Mouse (Mus musculus) heart, postnatal 0 days (tissue): ENCODE measurements around the gene Dock4. TPM values are rescaled to one million over a fixed set of nuclear protein-coding genes. Genes with fewer than 3 reads are reported as not detected.

ENCODE experiments used
- ATAC-seq: fragments of 200-750 bp; cut with Nextera tagmentation; 2 replicates; pipeline ENCODE4 v1.8.0; 2017; ENCODE audit warnings: low read depth, moderate number of reproducible peaks, moderate library complexity; ENCODE audit not compliant: insufficient read depth
- DNase-seq: peaks from one replicate; pipeline ENCODE4 v3.0.0-alpha.2; 2016; ENCODE audit warnings: low spot score
- H3K27ac ChIP-seq: fragments of 300-500 bp; sonication (generic); 2 replicates; pipeline ENCODE4 v1.5.1; 2014; ENCODE audit warnings: low read depth, mild to moderate bottlenecking
- H3K27me3 ChIP-seq: fragments of 300-500 bp; sonication (generic); 2 replicates; pipeline ENCODE4 v1.6.1; 2014; ENCODE audit warnings: low read length, mixed read lengths; ENCODE audit not compliant: control insufficient read depth, insufficient read depth
- H3K36me3 ChIP-seq: fragments of 300-500 bp; sonication (generic); replicated peaks from 2 replicates; pipeline ENCODE4 v1.6.1; 2014; ENCODE audit warnings: low read length, mixed read lengths; ENCODE audit not compliant: control insufficient read depth, insufficient read depth
- H3K4me1 ChIP-seq: fragments of 300-500 bp; sonication (generic); 2 replicates; pipeline ENCODE4 v1.6.1; 2014; ENCODE audit warnings: antibody characterized with exemption; ENCODE audit not compliant: control insufficient read depth, insufficient read depth
- H3K4me2 ChIP-seq: fragments of 300-500 bp; sonication (generic); 2 replicates; pipeline ENCODE4 v1.6.1; 2014; ENCODE audit warnings: low read depth, mild to moderate bottlenecking, low read length, moderate library complexity
- H3K4me3 ChIP-seq: fragments of 300-500 bp; sonication (generic); 2 replicates; pipeline ENCODE4 v1.5.1; 2014; ENCODE audit warnings: low read depth, low read length
- H3K9ac ChIP-seq: fragments of 300-500 bp; sonication (generic); replicated peaks from 2 replicates; pipeline ENCODE4 v1.6.1; 2014; ENCODE audit warnings: low read depth, low read length, mixed read lengths
- H3K9me3 ChIP-seq: fragments of 300-500 bp; sonication (generic); replicated peaks from 2 replicates; pipeline ENCODE4 v1.6.1; 2016; ENCODE audit warnings: low read length; ENCODE audit not compliant: control insufficient read depth
- CTCF ChIP-seq: IDR thresholded peaks from 2 replicates; pipeline ENCODE4 v1.5.1; 2016; ENCODE audit warnings: antibody characterized with exemption, control low read depth, low read depth
- EP300 ChIP-seq: IDR thresholded peaks from 2 replicates; pipeline ENCODE4 v1.6.1; 2016; ENCODE audit warnings: antibody characterized with exemption, low read depth
- WGBS: fragments of 180-500 bp; shearing (Covaris S2); extraction: QIAGEN DNeasy Blood & Tissue Kit; methylation state at CpG from one replicate; pipeline ENCODE4 v1.1.7; 2014; 5-methylcytosine and 5-hydroxymethylcytosine counted together
- polyA plus RNA-seq: library from polyadenylated mRNA; unstranded; fragments of >200 nt; fragmentation: Nextera tagmentation; extraction: Ambion mirVana; gene quantifications from 2 replicates; pipeline ENCODE4 v1.2.1, GENCODE M21; 2015
- total RNA-seq: library from RNA; depleted of rRNA; stranded (reverse); fragments of >200 nt; gene quantifications from 2 replicates; pipeline ENCODE4 v1.2.3, GENCODE M21; 2014; ENCODE audit warnings: low replicate concordance

The Dock4 gene
- total and polyA plus RNA-seq, 2 experiments from 2014 or later: 4.2 to 9.2 TPM

DNA sequence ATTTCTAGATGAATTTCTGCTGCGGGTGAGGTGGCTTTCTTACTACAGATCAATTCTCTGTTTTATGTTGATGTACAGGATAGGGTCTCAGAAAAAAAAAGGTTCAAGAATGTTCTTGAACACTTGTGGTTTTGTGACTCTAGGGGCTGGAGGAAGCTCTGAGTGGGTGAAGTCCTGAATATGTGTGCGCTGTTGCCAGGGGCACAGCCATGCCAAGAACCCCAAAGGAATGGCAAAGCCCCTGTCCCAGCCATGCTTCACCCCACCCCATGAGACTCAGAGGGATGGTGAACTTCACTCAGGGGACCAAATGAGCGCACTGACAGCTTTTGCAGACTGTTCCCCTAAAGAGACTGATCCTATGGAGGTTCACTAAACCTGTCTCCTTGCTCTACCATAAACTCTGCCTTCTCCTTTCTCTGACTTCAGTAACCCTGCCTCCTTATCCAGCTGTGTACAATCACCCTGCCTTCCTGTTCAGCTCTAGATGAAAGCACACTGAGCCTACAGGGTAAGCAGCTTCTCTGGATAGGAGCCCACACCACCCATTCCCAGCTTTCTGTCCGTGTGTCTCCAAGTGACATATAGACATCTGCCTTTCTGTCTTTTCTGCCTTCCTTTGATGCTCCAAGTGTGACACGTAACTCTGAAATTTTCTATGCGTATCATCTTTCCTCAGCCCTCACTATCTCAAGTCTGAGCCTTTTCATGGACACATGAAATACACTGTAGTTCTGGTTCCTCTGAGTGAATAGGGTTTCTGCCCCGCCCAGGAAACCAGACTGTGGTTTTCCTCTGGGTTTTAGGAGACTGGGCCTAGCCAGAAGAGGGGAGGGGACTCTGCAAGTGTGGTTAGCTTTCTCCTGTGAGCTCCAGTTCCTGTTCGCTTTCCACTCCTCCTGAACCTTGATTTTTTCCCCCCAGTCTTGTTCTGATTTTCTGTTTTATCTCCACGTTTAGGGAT lies 90.2 kb downstream of the Dock4 start:
- Histone ChIP-seq H3K4me2 (no peak overlapping the region), H3K27me3 (no peaks in the 10 kb centered on the region), H3K9me3 (no peaks in the 10 kb centered on the region), H3K27ac (peak overlapping the region; percentile 41), H3K4me3 (no peak overlapping the region), H3K9ac (no peak overlapping the region), H3K36me3 (no peaks in the 10 kb centered on the region), H3K4me1 (no peaks in the 10 kb centered on the region)
- ATAC-seq (no peak), DNase-seq (no peak)
- TF ChIP-seq CTCF: no peak
- no peak for TF ChIP-seq EP300
- WGBS: 66% methylated on average over 9 of the region's 9 CpGs

DNA sequence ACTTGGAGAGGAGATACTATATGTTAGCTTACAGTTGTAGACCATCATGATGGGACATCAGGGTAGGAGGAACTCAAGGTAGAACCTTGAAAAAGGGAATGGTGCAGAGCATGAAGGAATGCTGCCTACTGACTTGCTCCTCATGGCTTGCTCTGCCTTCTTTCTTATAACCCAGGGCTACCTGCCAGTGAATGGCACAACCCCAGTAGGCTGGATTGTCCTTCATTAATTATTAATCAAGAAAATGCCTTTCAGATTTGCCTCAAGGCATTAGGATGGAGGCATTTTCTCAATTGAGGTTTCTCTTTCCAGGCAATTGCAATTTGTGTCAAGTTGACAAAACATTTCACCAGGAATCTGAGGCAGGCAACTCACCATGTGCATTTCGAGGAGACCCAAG lies 92.1 kb downstream of the Dock4 start:
- no peaks in the 10 kb centered on the region for H3K36me3 ChIP-seq
- no peak for DNase-seq
- no peaks in the 10 kb centered on the region for H3K4me1 ChIP-seq
- no peaks in the 10 kb centered on the region for H3K9me3 ChIP-seq
- 79% methylated on average over 1 of the region's 1 CpGs for WGBS
- no peak overlapping the region for H3K27ac ChIP-seq
- no peak overlapping the region for H3K9ac ChIP-seq
- no peak for TF ChIP-seq EP300
- no peak for TF ChIP-seq CTCF
- no peaks in the 10 kb centered on the region for H3K27me3 ChIP-seq
- no peak overlapping the region for H3K4me3 ChIP-seq
- H3K4me2 ChIP-seq: no peak overlapping the region
- no peak for ATAC-seq

- Histone ChIP-seq H3K4me2 (no peak overlapping the region), H3K27ac (no peak overlapping the region), H3K4me3 (no peak overlapping the region), H3K9ac (no peak overlapping the region), H3K9me3 (no peaks in the 10 kb centered on the region), H3K36me3 (no peaks in the 10 kb centered on the region), H3K27me3 (no peaks in the 10 kb centered on the region), H3K4me1 (no peaks in the 10 kb centered on the region)
- no peak for DNase-seq
- 86% methylated on average over 6 of the region's 6 CpGs for WGBS
- no peak for ATAC-seq
- TF ChIP-seq EP300: no peak
- TF ChIP-seq CTCF: no peak
Measured at GRCm38 (mm10) chr12:40538318-40538717, 92.6 kb downstream of the Dock4 start.

GRCm38 (mm10) chr12:40538780-40539179 lies 93.0 kb downstream of the Dock4 start:
- Histone ChIP-seq H3K27me3 (no peaks in the 10 kb centered on the region), H3K27ac (no peak overlapping the region), H3K9me3 (no peaks in the 10 kb centered on the region), H3K4me3 (no peak overlapping the region), H3K4me2 (no peak overlapping the region), H3K4me1 (no peaks in the 10 kb centered on the region), H3K9ac (no peak overlapping the region), H3K36me3 (no peaks in the 10 kb centered on the region)
- DNase-seq: no peak
- no peak for ATAC-seq
- no peak for TF ChIP-seq EP300
- no peak for TF ChIP-seq CTCF
- WGBS: 86% methylated on average over 6 of the region's 6 CpGs

GRCm38 (mm10) chr12:40544273-40544672 lies 98.5 kb downstream of the Dock4 start:
- TF ChIP-seq EP300: no peak
- no peak for TF ChIP-seq CTCF
- ATAC-seq: no peak
- H3K4me1 ChIP-seq: no peaks in the 10 kb centered on the region
- H3K9ac ChIP-seq: no peak overlapping the region
- no peak overlapping the region for H3K27ac ChIP-seq
- no peaks in the 10 kb centered on the region for H3K36me3 ChIP-seq
- no peak overlapping the region for H3K4me3 ChIP-seq
- H3K9me3 ChIP-seq: no peaks in the 10 kb centered on the region
- DNase-seq: no peak
- H3K4me2 ChIP-seq: no peak overlapping the region
- WGBS: 81% methylated on average over 3 of the region's 3 CpGs
- no peaks in the 10 kb centered on the region for H3K27me3 ChIP-seq

DNA sequence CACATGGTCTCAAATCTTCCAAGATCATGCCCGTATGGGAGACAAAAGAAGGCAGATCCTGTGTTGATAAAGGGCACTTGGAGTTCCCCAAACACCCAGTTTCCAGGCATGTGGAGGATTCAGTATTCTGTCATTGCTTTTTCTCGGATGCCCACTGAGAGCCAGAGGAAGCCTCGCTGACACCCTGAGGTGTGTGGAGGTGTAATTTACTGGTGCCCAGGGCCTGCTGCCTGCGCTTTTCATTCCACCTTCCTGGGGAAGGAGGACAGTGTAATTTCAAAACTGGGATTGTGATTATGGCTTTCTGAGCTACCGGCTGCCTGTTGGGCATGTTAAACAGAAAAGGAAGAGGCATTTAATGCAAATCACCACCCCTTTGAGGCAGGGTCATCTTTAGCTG lies 101.1 kb downstream of the Dock4 start:
- no peak overlapping the region for H3K4me3 ChIP-seq
- TF ChIP-seq EP300: no peak
- TF ChIP-seq CTCF: no peak

More for the DNA sequence above, 101.1 kb downstream of the Dock4 start:
- Histone ChIP-seq H3K4me1 (no peaks in the 10 kb centered on the region), H3K9ac (no peak overlapping the region), H3K27ac (no peak overlapping the region), H3K9me3 (no peaks in the 10 kb centered on the region), H3K4me2 (no peak overlapping the region), H3K27me3 (no peaks in the 10 kb centered on the region), H3K36me3 (no peaks in the 10 kb centered on the region)
- DNase-seq (no peak), ATAC-seq (no peak)
- 62% methylated on average over 5 of the region's 5 CpGs for WGBS
